Mouse (Mus musculus) stomach, postnatal 0 days (tissue): ENCODE measurements around the gene Ap3b1.

Experiments
- CTCF ChIP-seq: IDR thresholded peaks from 2 replicates; pipeline ENCODE4 v1.5.1; 2016; ENCODE audit warnings: antibody characterized with exemption, low read depth, mild to moderate bottlenecking, moderate library complexity
- EP300 ChIP-seq: optimal IDR thresholded peaks from 2 replicates; pipeline ENCODE3; 2016; ENCODE audit warnings: antibody characterized with exemption

DNA sequence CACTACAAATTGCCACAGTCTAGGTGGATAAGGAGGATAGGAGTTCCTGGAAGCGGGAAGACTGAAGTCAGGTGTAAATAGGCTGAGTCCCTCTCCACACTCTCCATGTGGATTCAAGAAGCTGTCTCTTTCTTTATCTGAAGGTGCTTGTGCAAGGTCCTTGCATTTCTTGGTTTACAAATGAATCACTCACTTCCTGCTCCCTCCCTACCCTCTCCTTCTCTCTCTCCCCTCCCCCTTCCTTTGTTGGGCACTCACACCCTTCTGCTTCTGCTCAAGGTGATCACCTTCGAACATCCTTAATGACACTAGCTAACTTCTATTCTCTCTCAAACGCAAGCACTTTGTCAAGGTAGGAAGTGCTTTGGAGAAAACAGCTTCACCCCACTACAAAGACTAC is 84.7 kb downstream of the Ap3b1 start:
- TF ChIP-seq CTCF (no peak), EP300 (no peak)
